Mouse (Mus musculus): ENCODE measurements around the gene Apobec4. TPM values are rescaled to one million over a fixed set of nuclear protein-coding genes. Genes with fewer than 3 reads are reported as not detected.

Gene Apobec4
- total and polyA plus RNA-seq, 3 experiments: not detected

DNA sequence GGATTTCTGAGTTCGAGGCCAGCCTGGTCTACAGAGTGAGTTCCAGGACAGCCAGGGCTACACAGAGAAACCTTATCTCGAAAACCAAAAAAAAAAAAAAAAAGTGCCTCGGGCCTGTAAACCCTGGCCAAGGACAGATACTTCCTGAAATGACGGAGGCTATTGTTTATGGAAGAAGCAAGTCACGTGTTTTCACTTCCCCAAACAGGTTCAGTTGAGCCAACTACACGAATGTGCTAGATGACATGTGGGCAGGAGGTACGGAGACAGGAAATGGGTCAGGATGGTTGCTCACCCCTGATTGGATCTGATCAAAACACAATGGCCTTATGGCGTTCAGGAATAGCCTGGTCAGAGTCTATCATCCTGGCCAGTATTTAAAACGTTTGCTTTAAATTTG, 47.8 kb downstream of the Apobec4 start (continued):
- TF ChIP-seq ZMIZ1 (IDR thresholded peaks at IDR 0.05; ENCODE audit: low read depth, low read length) (no peak), KAT2A (conservative IDR thresholded peaks at IDR 0.05; ENCODE audit: low read depth, low read length) (0 out of 2 replicates have a peak, but pooled peaks have one; percentile 10), GATA1 (IDR thresholded peaks at IDR 0.05; ENCODE audit: low read depth, low read length) (peak; percentile 68), TCF12 (IDR thresholded peaks at IDR 0.05; ENCODE audit: low read depth, low read length) (no peak), RCOR1 (IDR thresholded peaks at IDR 0.05; ENCODE audit: low read depth, low read length) (peak; percentile 7; the same call in 1 of the 2 replicates), SIN3A (IDR thresholded peaks at IDR 0.05; ENCODE audit: low read length) (peak; percentile 96), USF2 (IDR thresholded peaks at IDR 0.05; ENCODE audit: borderline replicate concordance in 1 of 2, insufficient read depth in 1 of 2, low read depth in 1 of 2, low read length in 2 of 2) (peak; percentile 48 to 61; a peak in 2 of 4 replicates), MXI1 (IDR thresholded peaks at IDR 0.05; ENCODE audit: low read depth, low read length) (peak; percentile 92), MYC (IDR thresholded peaks at IDR 0.05; ENCODE audit: low read depth, low read length) (peak; percentile 93), MEF2A (IDR thresholded peaks at IDR 0.05; ENCODE audit: extremely low read depth, insufficient replicate concordance, low read depth, low read length, poor library complexity, severe bottlenecking) (no peak), HCFC1 (IDR thresholded peaks at IDR 0.05; ENCODE audit: low read depth, low read length) (peak; percentile 67), MYB (IDR thresholded peaks at IDR 0.05; ENCODE audit: low read depth, low read length) (no peak), MAZ (IDR thresholded peaks at IDR 0.05; ENCODE audit: low read depth, low read length) (no peak), ZC3H11A (IDR thresholded peaks at IDR 0.05; ENCODE audit: low read depth, low read length) (no peak), POLR2AphosphoS5 (IDR thresholded peaks at IDR 0.05; ENCODE audit: borderline replicate concordance, low read depth, low read length) (no peak)

DNA sequence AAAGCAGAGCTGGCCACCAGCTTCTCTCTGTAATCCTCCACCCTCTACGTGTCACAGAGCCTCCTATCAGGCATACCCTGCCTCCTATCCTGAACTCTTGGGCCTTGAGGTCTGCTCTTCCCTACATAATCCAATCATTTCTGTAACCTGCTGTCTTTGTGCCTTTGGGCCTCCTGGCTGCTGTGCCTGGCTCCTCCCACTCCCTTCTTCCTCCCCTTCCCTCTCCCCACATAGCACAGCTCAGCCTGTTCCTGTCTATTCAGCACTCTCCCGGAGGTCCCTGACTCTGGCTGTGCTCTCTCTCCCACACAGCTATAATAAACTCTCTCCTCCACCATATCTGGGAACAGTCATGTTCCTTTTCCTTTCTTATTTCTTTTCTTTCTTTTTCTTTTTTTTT, 49.5 kb downstream of the Apobec4 start, which contains the start of gene Ncf2:
Gene Ncf2 (plus strand): TSS at position 298 of the 400 bp plus-strand sequence.
- peaks cover 26 to 49% of the 10 kb centered on the region in 2 experiments for H3K4me1 ChIP-seq (ENCODE audit: control insufficient read depth in 1 of 2, insufficient read depth in 2 of 2, low read length in 2 of 2)
- H3K27me3 ChIP-seq (ENCODE audit: control insufficient read depth in 1 of 2, insufficient read depth in 2 of 2, low read length in 2 of 2): no peaks in the 10 kb centered on the region
- no peaks in the 10 kb centered on the region for H3K9me3 ChIP-seq (replicated peaks; ENCODE audit: insufficient read depth, low read length)
- peaks cover 0 to 33% of the 10 kb centered on the region in 2 experiments; a peak in 2 of 4 replicates for H3K36me3 ChIP-seq (ENCODE audit: control insufficient read depth in 1 of 2, insufficient read depth in 2 of 2, low read length in 2 of 2)
- no peaks in the 10 kb centered on the region for H3K79me2 ChIP-seq (ENCODE audit: control insufficient read depth, insufficient read depth, low read length, poor library complexity)
- peak within 1 kb of the TSS; percentile 51 to 78 for H3K4me3 ChIP-seq (ENCODE audit: control insufficient read depth in 1 of 2, insufficient read depth in 1 of 2, low read depth in 2 of 2, low read length in 2 of 2)
- peak within 1 kb of the TSS; percentile 51 for H3K9ac ChIP-seq (ENCODE audit: control insufficient read depth, low read depth, low read length, poor library complexity, severe bottlenecking)
- peak; percentile 79 for DNase-seq (ENCODE audit: low read depth, low spot score)
- peak within 1 kb of the TSS; percentile 50 for H3K27ac ChIP-seq (ENCODE audit: control insufficient read depth, low read depth, low read length)
- TF ChIP-seq RAD21 (IDR thresholded peaks at IDR 0.05; ENCODE audit: low read depth, low read length): no peak
- no peak for TF ChIP-seq MYC (IDR thresholded peaks at IDR 0.05; ENCODE audit: low read depth, low read length)
- no peak for TF ChIP-seq ZKSCAN1 (IDR thresholded peaks at IDR 0.05; ENCODE audit: low read depth, low read length)
- no peak for TF ChIP-seq MAZ (IDR thresholded peaks at IDR 0.05; ENCODE audit: low read depth, low read length)
- TF ChIP-seq MAX (IDR thresholded peaks at IDR 0.05; ENCODE audit: low read length): no peak
- no peak for TF ChIP-seq USF2 (IDR thresholded peaks at IDR 0.05; ENCODE audit: borderline replicate concordance in 1 of 2, insufficient read depth in 1 of 2, low read depth in 1 of 2, low read length in 2 of 2)
- peak; percentile 21; the same call in 1 of the 2 replicates for TF ChIP-seq MAFK (IDR thresholded peaks at IDR 0.05; ENCODE audit: borderline replicate concordance, low read depth, low read length)
- TF ChIP-seq ZMIZ1 (IDR thresholded peaks at IDR 0.05; ENCODE audit: low read depth, low read length): no peak
- TF ChIP-seq GATA1 (IDR thresholded peaks at IDR 0.05; ENCODE audit: low read depth, low read length): no peak
- TF ChIP-seq TBP (IDR thresholded peaks at IDR 0.05; ENCODE audit: low read depth, low read length): 0 out of 2 replicates have a peak, but pooled peaks have one; percentile 27
- no peak for TF ChIP-seq SIN3A (IDR thresholded peaks at IDR 0.05; ENCODE audit: low read length)
- no peak for TF ChIP-seq CHD1 (IDR thresholded peaks at IDR 0.05; ENCODE audit: low read depth, low read length)
- TF ChIP-seq JUND (IDR thresholded peaks at IDR 0.05; ENCODE audit: low read depth, low read length): no peak
- no peak for TF ChIP-seq NRF1 (IDR thresholded peaks at IDR 0.05; ENCODE audit: insufficient read depth, low read depth, low read length, poor library complexity, severe bottlenecking)
- no peak for TF ChIP-seq TAL1 (IDR thresholded peaks at IDR 0.05; ENCODE audit: low read length)
- no peak for TF ChIP-seq POLR2AphosphoS2 (IDR thresholded peaks at IDR 0.05; ENCODE audit: low read length)
- no peak; the same call in none of the 2 replicates for TF ChIP-seq NELFE (IDR thresholded peaks at IDR 0.05; ENCODE audit: low read depth, low read length)
- TF ChIP-seq CHD2 (IDR thresholded peaks at IDR 0.05; ENCODE audit: low read length): no peak
- TF ChIP-seq POLR2AphosphoS5 (IDR thresholded peaks at IDR 0.05; ENCODE audit: borderline replicate concordance, low read depth, low read length): no peak
- no peak for TF ChIP-seq ELF1 (IDR thresholded peaks at IDR 0.05; ENCODE audit: low read depth, low read length)
- TF ChIP-seq BHLHE40 (IDR thresholded peaks at IDR 0.05; ENCODE audit: borderline replicate concordance, low read depth, low read length): no peak
- TF ChIP-seq MYB (IDR thresholded peaks at IDR 0.05; ENCODE audit: low read depth, low read length): no peak
- no peak for TF ChIP-seq TCF12 (IDR thresholded peaks at IDR 0.05; ENCODE audit: low read depth, low read length)
- no peak for TF ChIP-seq MEF2A (IDR thresholded peaks at IDR 0.05; ENCODE audit: extremely low read depth, insufficient replicate concordance, low read depth, low read length, poor library complexity, severe bottlenecking)
- no peak for TF ChIP-seq CTCF (IDR thresholded peaks at IDR 0.05 in 2 of 3, conservative IDR thresholded peaks at IDR 0.05 in 1 of 3; ENCODE audit: control insufficient read depth in 1 of 3, insufficient read depth in 1 of 3, low read depth in 2 of 3, low read length in 3 of 3, poor library complexity in 1 of 3, severe bottlenecking in 1 of 3)
- no peak for TF ChIP-seq RCOR1 (IDR thresholded peaks at IDR 0.05; ENCODE audit: low read depth, low read length)
- TF ChIP-seq MXI1 (IDR thresholded peaks at IDR 0.05; ENCODE audit: low read depth, low read length): 0 out of 2 replicates have a peak, but pooled peaks have one; percentile 40
- no peak for TF ChIP-seq E2F4 (IDR thresholded peaks at IDR 0.05; ENCODE audit: borderline replicate concordance, low read depth, low read length)
- TF ChIP-seq GABPA (IDR thresholded peaks at IDR 0.05; ENCODE audit: low read depth, low read length): no peak
